Mouse (Mus musculus) kidney, embryonic 14.5 days (tissue): ENCODE results near the gene Nup85. TPM values are rescaled to one million over a fixed set of nuclear protein-coding genes. Genes with fewer than 3 reads are reported as not detected.

Experiments
- ATAC-seq: fragments of 200-750 bp; cut with Nextera tagmentation; 2 replicates; pipeline ENCODE4 v1.8.0; 2017; ENCODE audit warnings: moderate number of reproducible peaks, mild to moderate bottlenecking, moderate TSS enrichment, moderate library complexity; ENCODE audit not compliant: low FRiP score, low TSS enrichment
- H3K27ac ChIP-seq: fragments of 300-500 bp; sonication (generic); 2 replicates; pipeline ENCODE4 v1.5.1; 2014; ENCODE audit warnings: low read depth, mild to moderate bottlenecking, low read length, moderate library complexity, mixed read lengths
- H3K27me3 ChIP-seq: fragments of 300-500 bp; sonication (generic); 2 replicates; pipeline ENCODE4 v1.6.1; 2014; ENCODE audit warnings: mild to moderate bottlenecking, low read length; ENCODE audit not compliant: control insufficient read depth, insufficient read depth
- H3K36me3 ChIP-seq: fragments of 300-500 bp; sonication (generic); 2 replicates; pipeline ENCODE4 v1.6.1; 2014; ENCODE audit warnings: low read length, mixed read lengths; ENCODE audit not compliant: control insufficient read depth, insufficient read depth
- H3K4me1 ChIP-seq: fragments of 300-500 bp; sonication (generic); 2 replicates; pipeline ENCODE4 v1.6.1; 2014; ENCODE audit warnings: low read length, mixed read lengths; ENCODE audit not compliant: control insufficient read depth, insufficient read depth
- H3K4me2 ChIP-seq: fragments of 300-500 bp; sonication (generic); replicated peaks from 2 replicates; pipeline ENCODE4 v1.6.1; 2014; ENCODE audit warnings: low read depth, mild to moderate bottlenecking, low read length
- H3K4me3 ChIP-seq: fragments of 300-500 bp; sonication (generic); 2 replicates; pipeline ENCODE4 v1.5.1; 2014; ENCODE audit warnings: mild to moderate bottlenecking, low read length
- H3K9ac ChIP-seq: fragments of 300-500 bp; sonication (generic); 2 replicates; pipeline ENCODE4 v1.6.1; 2014; ENCODE audit warnings: low read depth, mild to moderate bottlenecking, low read length, moderate library complexity
- H3K9me3 ChIP-seq: fragments of 300-500 bp; sonication (generic); 2 replicates; pipeline ENCODE4 v1.6.1; 2016; ENCODE audit warnings: low read length; ENCODE audit not compliant: control insufficient read depth
- WGBS: fragments of 180-500 bp; shearing (Covaris S2); extraction: QIAGEN DNeasy Blood & Tissue Kit; methylation state at CpG from one replicate; pipeline ENCODE4 v1.1.7; 2014; 5-methylcytosine and 5-hydroxymethylcytosine counted together
- polyA plus RNA-seq: library from polyadenylated mRNA; unstranded; fragments of >200 nt; fragmentation: Nextera tagmentation; extraction: Ambion mirVana; gene quantifications from 2 replicates; pipeline ENCODE4 v1.2.1, GENCODE M21; 2014

Gene Nup85
- polyA plus RNA-seq, 1 experiment from 2014 or later = 197 TPM

GRCm38 (mm10) chr11:115590526-115591075 is 26.4 kb downstream of the Nup85 start:
- no peak for ATAC-seq
- Histone ChIP-seq H3K36me3 (peaks cover 92% of the 10 kb centered on the region), H3K4me1 (no peaks in the 10 kb centered on the region), H3K4me2 (no peak overlapping the region), H3K9me3 (no peaks in the 10 kb centered on the region), H3K27ac (no peak overlapping the region), H3K27me3 (no peaks in the 10 kb centered on the region), H3K9ac (no peak overlapping the region), H3K4me3 (no peak overlapping the region)
- 83% methylated on average over 2 of the region's 2 CpGs for WGBS

- 97% methylated on average over 3 of the region's 3 CpGs for WGBS
- no peak overlapping the region for H3K9ac ChIP-seq
Observed at GRCm38 (mm10) chr11:115595209-115595608, 31.0 kb downstream of the Nup85 start.

GRCm38 (mm10) chr11:115598309-115598708 is 34.1 kb downstream of the Nup85 start:
- ATAC-seq = no peak
- Histone ChIP-seq H3K27me3 (no peaks in the 10 kb centered on the region), H3K9ac (no peak overlapping the region), H3K27ac (no peak overlapping the region), H3K4me1 (peaks cover 10% of the 10 kb centered on the region), H3K36me3 (peaks cover 42% of the 10 kb centered on the region), H3K4me3 (no peak overlapping the region), H3K9me3 (no peaks in the 10 kb centered on the region), H3K4me2 (no peak overlapping the region)
- 95% methylated on average over 4 of the region's 4 CpGs for WGBS

More at GRCm38 (mm10) chr11:115595209-115595608, 31.0 kb downstream of the Nup85 start:
- H3K36me3 ChIP-seq = peaks cover 73% of the 10 kb centered on the region
- H3K4me1 ChIP-seq = no peaks in the 10 kb centered on the region
- ATAC-seq = no peak
- no peak overlapping the region for H3K4me2 ChIP-seq
- no peak overlapping the region for H3K4me3 ChIP-seq
- H3K27me3 ChIP-seq = no peaks in the 10 kb centered on the region
- H3K9me3 ChIP-seq = no peaks in the 10 kb centered on the region
- H3K27ac ChIP-seq = no peak overlapping the region

GRCm38 (mm10) chr11:115599722-115600121 is 35.5 kb downstream of the Nup85 start:
- no peaks in the 10 kb centered on the region for H3K27me3 ChIP-seq
- WGBS = 94% methylated on average over 7 of the region's 7 CpGs
- no peak overlapping the region for H3K4me3 ChIP-seq
- no peak overlapping the region for H3K9ac ChIP-seq
- no peak for ATAC-seq
- no peak overlapping the region for H3K27ac ChIP-seq
- peaks cover 13% of the 10 kb centered on the region for H3K4me1 ChIP-seq
- peaks cover 29% of the 10 kb centered on the region for H3K36me3 ChIP-seq
- H3K9me3 ChIP-seq = no peaks in the 10 kb centered on the region
- H3K4me2 ChIP-seq = no peak overlapping the region

- no peak overlapping the region for H3K9ac ChIP-seq
- no peak overlapping the region for H3K4me3 ChIP-seq
- H3K4me2 ChIP-seq = no peak overlapping the region
- no peak for ATAC-seq
- H3K27me3 ChIP-seq = no peaks in the 10 kb centered on the region
- peaks cover 26% of the 10 kb centered on the region for H3K36me3 ChIP-seq
- peaks cover 19% of the 10 kb centered on the region for H3K4me1 ChIP-seq
- no peaks in the 10 kb centered on the region for H3K9me3 ChIP-seq
- H3K27ac ChIP-seq = no peak overlapping the region
- 84% methylated on average over 15 of the region's 15 CpGs for WGBS
Observed at GRCm38 (mm10) chr11:115600743-115601142, 36.5 kb downstream of the Nup85 start.

GRCm38 (mm10) chr11:115601174-115601573 is 36.9 kb downstream of the Nup85 start:
- no peaks in the 10 kb centered on the region for H3K27me3 ChIP-seq
- no peaks in the 10 kb centered on the region for H3K9me3 ChIP-seq
- H3K4me3 ChIP-seq = no peak overlapping the region
- peaks cover 19% of the 10 kb centered on the region for H3K4me1 ChIP-seq
- no peak for ATAC-seq
- no peak overlapping the region for H3K27ac ChIP-seq
- peaks cover 26% of the 10 kb centered on the region for H3K36me3 ChIP-seq
- 67% methylated on average over 4 of the region's 4 CpGs for WGBS
- H3K4me2 ChIP-seq = no peak overlapping the region
- no peak overlapping the region for H3K9ac ChIP-seq

- H3K36me3 ChIP-seq = peaks cover 30% of the 10 kb centered on the region
- no peaks in the 10 kb centered on the region for H3K9me3 ChIP-seq
- H3K4me2 ChIP-seq = peak overlapping the region; percentile 92
- H3K27me3 ChIP-seq = no peaks in the 10 kb centered on the region
- peak overlapping the region; percentile 91; the same call in 1 of the 2 replicates for H3K27ac ChIP-seq
- 3% methylated on average over 15 of the region's 15 CpGs for WGBS
- peak overlapping the region; percentile 98 for H3K9ac ChIP-seq
- H3K4me1 ChIP-seq = peaks cover 19% of the 10 kb centered on the region
- peak overlapping the region; percentile 92 for H3K4me3 ChIP-seq
- no peak for ATAC-seq
Observed at GRCm38 (mm10) chr11:115603128-115603475, 38.9 kb downstream of the Nup85 start.

GRCm38 (mm10) chr11:115603476-115604303 is 39.5 kb downstream of the Nup85 start, which contains the start of the genes Mrps7 and Gga3:
Gene Mrps7 (plus strand): TSS chr11:115603925.
Gene Gga3 (minus strand): TSS chr11:115604051.
- no peaks in the 10 kb centered on the region for H3K27me3 ChIP-seq
- no peaks in the 10 kb centered on the region for H3K9me3 ChIP-seq
- peak within 1 kb of the TSS; percentile 92 for H3K4me3 ChIP-seq
- H3K9ac ChIP-seq = peak within 1 kb of the TSS; percentile 98
- H3K36me3 ChIP-seq = peaks cover 36% of the 10 kb centered on the region
- H3K4me1 ChIP-seq = peaks cover 19% of the 10 kb centered on the region
- H3K27ac ChIP-seq = peak within 1 kb of the TSS; percentile 91
- peak; percentile 96 for ATAC-seq
- peak within 1 kb of the TSS; percentile 92 for H3K4me2 ChIP-seq
- under 1% methylated on average over 87 of the region's 93 CpGs for WGBS

- peak overlapping the region; percentile 92 for H3K4me2 ChIP-seq
- peak overlapping the region; percentile 98 for H3K9ac ChIP-seq
- WGBS = under 1% methylated on average over 26 of the region's 26 CpGs
- H3K4me1 ChIP-seq = peaks cover 19% of the 10 kb centered on the region
- no peaks in the 10 kb centered on the region for H3K27me3 ChIP-seq
- peak; percentile 21 for ATAC-seq
- H3K36me3 ChIP-seq = peaks cover 39% of the 10 kb centered on the region
- peak overlapping the region; percentile 91 for H3K27ac ChIP-seq
- H3K4me3 ChIP-seq = peak overlapping the region; percentile 92
- H3K9me3 ChIP-seq = no peaks in the 10 kb centered on the region
Observed at GRCm38 (mm10) chr11:115604304-115604696, 40.1 kb downstream of the Nup85 start.
